Mouse (Mus musculus): Measurements from ENCODE around the gene Padi6. TPM values are rescaled to one million over a fixed set of nuclear protein-coding genes. Genes with fewer than 3 reads are reported as not detected.

Gene Padi6
- polyA plus RNA-seq, 1 experiment from 2014 or later: not detected

GRCm38 (mm10) chr4:140684881-140685303 lies 57.6 kb downstream of the Padi6 start:
- in situ Hi-C loops (cut with MboI; ENCODE audit: low pct_unique_long_range_greater_than_20kb): no loop called here
- CTCF ChIA-PET: interaction anchor here (1.7 kb wide), 2 partner anchors 16 to 29 kb away, joined by 5 to 6 read pairs; partner anchors contain the start of gene Rcc2
- peak; percentile 48 for TF ChIP-seq CTCF (IDR thresholded peaks at IDR 0.05)

GRCm38 (mm10) chr4:140684141-140684871 lies 58.1 kb downstream of the Padi6 start:
- no peak for TF ChIP-seq CTCF (IDR thresholded peaks at IDR 0.05)
- H3K27me3 ChIP-seq: no peaks in the 10 kb centered on the region
- DNase-seq (ENCODE audit: low read depth, low spot score): no peak
- CTCF ChIA-PET: interaction anchor here (1.2 to 1.7 kb wide), 3 partner anchors 17 to 60 kb away, joined by 3 to 6 read pairs (median 5); partner anchors contain the start of gene Rcc2
- in situ Hi-C loops (cut with MboI; ENCODE audit: low pct_unique_long_range_greater_than_20kb): no loop called here
- ATAC-seq: no peak
- POLR2A ChIA-PET: no interaction called here

More at GRCm38 (mm10) chr4:140684881-140685303, 57.6 kb downstream of the Padi6 start:
- no peak for DNase-seq (ENCODE audit: low read depth, low spot score)
- no peak for ATAC-seq
- POLR2A ChIA-PET: no interaction called here
- no peaks in the 10 kb centered on the region for H3K27me3 ChIP-seq

DNA sequence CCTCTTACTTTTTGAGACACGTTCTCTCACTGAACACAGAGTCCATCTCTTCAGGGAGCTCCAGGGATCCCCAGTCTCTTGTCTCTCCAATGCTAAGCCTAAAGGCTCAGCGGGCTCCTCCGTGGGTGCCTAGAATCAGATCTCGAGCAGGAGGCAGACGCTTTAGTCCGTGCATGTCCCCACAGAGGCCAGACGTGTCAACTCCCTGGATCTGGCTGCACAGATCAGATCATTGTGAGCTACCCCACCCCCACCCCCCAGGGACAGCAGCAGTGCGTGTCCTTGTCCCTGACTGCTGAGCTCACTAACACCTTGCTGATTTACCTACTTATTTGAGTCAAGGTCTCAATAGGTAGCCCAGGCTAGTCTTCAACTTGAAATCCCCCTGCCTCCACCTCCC lies 58.8 kb downstream of the Padi6 start:
- H3K27me3 ChIP-seq: no peaks in the 10 kb centered on the region
- in situ Hi-C loops (cut with MboI; ENCODE audit: low pct_unique_long_range_greater_than_20kb): no loop called here
- DNase-seq (ENCODE audit: low read depth, low spot score): no peak
- no peak for ATAC-seq
- POLR2A ChIA-PET: no interaction called here
- no peak for TF ChIP-seq CTCF (IDR thresholded peaks at IDR 0.05)
- CTCF ChIA-PET: interaction anchor here (1.0 to 1.7 kb wide), 3 partner anchors 18 to 60 kb away, joined by 3 to 5 read pairs (median 3); partner anchors contain the start of gene Rcc2

DNA sequence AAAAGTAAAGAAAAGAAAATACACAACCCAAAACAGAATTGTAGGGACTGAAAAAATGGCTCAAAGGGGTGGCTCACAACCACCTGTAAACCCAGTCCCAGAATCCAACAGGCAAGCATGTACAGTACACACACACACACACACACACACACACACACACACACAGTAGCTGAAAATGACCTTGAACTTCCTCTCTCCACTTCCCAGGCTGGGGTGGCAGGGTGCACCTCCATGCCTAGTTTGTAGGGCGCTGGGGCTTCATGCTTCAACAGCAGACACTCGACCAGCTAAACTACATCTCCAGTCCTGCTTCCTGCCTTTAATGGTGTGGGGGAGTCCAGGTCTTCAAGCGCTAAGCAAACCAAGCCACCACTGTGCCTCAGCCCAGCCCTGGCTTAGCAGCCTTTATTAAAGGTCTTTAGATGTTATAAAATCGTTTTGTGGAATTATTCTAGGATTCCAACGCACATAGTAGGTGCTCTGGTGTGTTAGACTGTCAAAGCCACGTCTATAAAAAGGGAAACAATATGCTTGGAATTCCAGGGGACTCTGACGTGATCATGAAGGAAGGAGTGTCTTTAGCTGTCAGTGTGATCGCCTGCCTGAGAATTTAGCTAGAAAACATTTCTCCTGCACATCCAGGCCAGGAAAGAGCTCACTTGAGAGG lies 61.6 kb downstream of the Padi6 start:
- ATAC-seq: no peak
- no peak for TF ChIP-seq CTCF (IDR thresholded peaks at IDR 0.05)
- in situ Hi-C loops (cut with MboI; ENCODE audit: low pct_unique_long_range_greater_than_20kb): no loop called here
- POLR2A ChIA-PET: no interaction called here
- DNase-seq (ENCODE audit: low read depth, low spot score): no peak
- CTCF ChIA-PET: interaction anchor here (0.8 to 3.4 kb wide), 2 partner anchors 20 to 33 kb away, joined by 3 to 29 read pairs; no protein-coding TSS in a partner anchor
- no peaks in the 10 kb centered on the region for H3K27me3 ChIP-seq

GRCm38 (mm10) chr4:140679723-140680380 lies 62.6 kb downstream of the Padi6 start:
- DNase-seq (ENCODE audit: low read depth, low spot score) (no peak), ATAC-seq (no peak)
- POLR2A ChIA-PET: interaction anchor here (0.6 kb wide), 1 partner anchor 129 kb away, joined by 3 read pairs; no protein-coding TSS in a partner anchor
- in situ Hi-C loops (cut with MboI; ENCODE audit: low pct_unique_long_range_greater_than_20kb): loop anchor here (5.0 kb wide), 2 partner anchors 32 to 128 kb away; no protein-coding TSS in a partner anchor
- peak; percentile 74 for TF ChIP-seq CTCF (IDR thresholded peaks at IDR 0.05)
- H3K27me3 ChIP-seq: no peaks in the 10 kb centered on the region
- CTCF ChIA-PET: interaction anchor here (0.9 to 3.4 kb wide), 5 partner anchors 25 to 86 kb away, joined by 3 to 29 read pairs (median 4); no protein-coding TSS in a partner anchor

DNA sequence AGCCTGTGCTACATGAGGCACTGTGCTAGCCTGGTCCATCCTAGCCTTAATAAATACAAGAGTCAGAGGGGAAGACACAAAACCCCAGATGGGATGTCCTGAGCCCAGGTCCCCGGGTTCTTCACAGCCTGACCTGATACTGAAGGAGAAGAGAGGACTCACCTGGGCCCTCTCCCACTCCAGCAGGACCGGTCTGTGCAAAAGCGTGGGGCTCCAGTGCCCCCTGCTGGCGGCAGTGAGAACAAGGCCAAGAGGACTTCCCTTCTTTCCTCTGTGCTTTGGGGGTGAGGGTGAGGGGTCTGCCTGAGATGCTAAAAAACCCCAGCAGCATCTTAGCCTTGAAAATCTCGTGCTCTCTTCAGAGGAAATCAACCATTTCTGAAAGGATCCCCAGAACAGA lies 63.4 kb downstream of the Padi6 start:
- in situ Hi-C loops (cut with MboI; ENCODE audit: low pct_unique_long_range_greater_than_20kb): loop anchor here (5.0 kb wide), 2 partner anchors 33 to 127 kb away; no protein-coding TSS in a partner anchor
- no peaks in the 10 kb centered on the region for H3K27me3 ChIP-seq
- ChIA-PET CTCF (interaction anchor here (0.9 to 3.4 kb wide), 5 partner anchors 26 to 85 kb away, joined by 3 to 29 read pairs (median 4); no protein-coding TSS in a partner anchor), POLR2A (no interaction called here)
- DNase-seq (ENCODE audit: low read depth, low spot score) (no peak), ATAC-seq (no peak)
- TF ChIP-seq CTCF (IDR thresholded peaks at IDR 0.05): peak; percentile 89

Other genes starting within 250 kb of the Padi6 start
- gene Arhgef10l, start 76.6 kb downstream of the Padi6 start, polyA plus RNA-seq (2021): 34.1 TPM
- gene Rcc2, start 42.1 kb downstream of the Padi6 start, polyA plus RNA-seq (2021): 84.8 TPM
- 0.04 TPM for gene Padi4, start 31.6 kb upstream of the Padi6 start, polyA plus RNA-seq (2021)
- not detected for gene Padi3, start 68.0 kb upstream of the Padi6 start, polyA plus RNA-seq (2021)
- 0.05 TPM for gene Padi1, start 103.1 kb upstream of the Padi6 start, polyA plus RNA-seq (2021)
- gene Padi2, start 163.7 kb upstream of the Padi6 start, polyA plus RNA-seq (2021): 4.6 TPM
- gene Sdhb, start 218.6 kb upstream of the Padi6 start, polyA plus RNA-seq (2021): 296 TPM
- gene Atp13a2, start 244.2 kb upstream of the Padi6 start, polyA plus RNA-seq (2021): 42.6 TPM